Mouse (Mus musculus) small intestine, adult 2 months (tissue): ENCODE measurements around the gene Nfe2l1. TPM values are rescaled to one million over a fixed set of nuclear protein-coding genes. Genes with fewer than 3 reads are reported as not detected.

Source experiments
- H3K27ac ChIP-seq: fragments of 200-500 bp; 2 replicates; pipeline ENCODE4 v1.5.1; 2012; ENCODE audit warnings: low read depth, low read length, control low read depth, inconsistent platforms; ENCODE audit not compliant: insufficient read depth
- H3K27me3 ChIP-seq: fragments of 200-500 bp; 2 replicates; pipeline ENCODE4 v1.6.1; 2012; ENCODE audit warnings: mild to moderate bottlenecking, moderate library complexity, low read length, inconsistent platforms; ENCODE audit not compliant: control insufficient read depth, insufficient read depth
- H3K36me3 ChIP-seq: fragments of 200-500 bp; 2 replicates; pipeline ENCODE4 v1.6.1; 2012; ENCODE audit warnings: mild to moderate bottlenecking, low read length, control low read depth, inconsistent platforms; ENCODE audit not compliant: control insufficient read depth, insufficient read depth
- H3K4me1 ChIP-seq: fragments of 200-500 bp; 2 replicates; pipeline ENCODE4 v1.6.1; 2012; ENCODE audit warnings: low read length, inconsistent platforms, mixed read lengths; ENCODE audit not compliant: control insufficient read depth, insufficient read depth, insufficient read length
- H3K4me3 ChIP-seq: fragments of 200-500 bp; 2 replicates; pipeline ENCODE4 v1.5.1; 2012; ENCODE audit warnings: low read depth, mild to moderate bottlenecking, control low read depth, inconsistent platforms, low read length, moderate library complexity
- CTCF ChIP-seq: fragments of 200-500 bp; IDR thresholded peaks from 2 replicates; pipeline ENCODE4 v1.5.1; 2012; ENCODE audit warnings: low read depth, mild to moderate bottlenecking, control low read depth, inconsistent platforms, low read length, moderate library complexity, mixed read lengths; ENCODE audit not compliant: insufficient replicate concordance, insufficient read length; ENCODE audit errors: extremely low read depth
- POLR2A ChIP-seq: fragments of 200-500 bp; IDR thresholded peaks from 2 replicates; pipeline ENCODE4 v1.6.1; 2012; ENCODE audit warnings: low read depth, mild to moderate bottlenecking, control low read depth, inconsistent platforms, low read length, moderate library complexity
- WGBS: fragments of 180-500 bp; shearing (Covaris S2); methylation state at CpG from one replicate; pipeline ENCODE4 v1.1.7; 2018; 5-methylcytosine and 5-hydroxymethylcytosine counted together
- polyA plus RNA-seq: library from polyadenylated mRNA; depleted of rRNA; stranded (reverse); fragments of >200 nt; gene quantifications from 2 replicates; pipeline ENCODE4 v1.2.3, GENCODE M21; 2012; rRNA removed

Nfe2l1 gene
- polyA plus RNA-seq, 1 experiment: 87.5 TPM

DNA sequence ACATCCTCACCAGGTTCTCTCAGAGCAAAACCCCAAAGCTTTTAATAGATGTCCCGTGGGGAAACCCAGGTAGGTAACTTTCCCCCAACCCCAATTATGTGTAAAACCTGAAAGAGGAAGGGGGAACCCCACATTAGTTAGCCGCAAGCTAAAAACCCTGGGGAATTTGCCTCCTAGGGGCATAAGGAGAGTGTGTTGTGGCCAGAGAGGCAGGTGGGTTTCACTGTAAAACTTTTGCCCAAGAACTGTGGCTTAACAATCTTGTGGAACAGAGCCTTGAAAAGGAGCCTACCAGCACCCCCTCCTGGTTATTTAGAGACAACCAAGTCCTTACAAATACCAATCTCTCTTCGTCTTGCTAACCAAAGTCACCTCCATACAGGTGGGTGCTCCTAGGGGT lies 55.2 kb downstream of the Nfe2l1 start:
- TF ChIP-seq CTCF: no peak
- no peak for TF ChIP-seq POLR2A
- Histone ChIP-seq H3K4me3 (no peak overlapping the region), H3K36me3 (peaks cover 33% of the 10 kb centered on the region), H3K27ac (no peak overlapping the region), H3K27me3 (no peaks in the 10 kb centered on the region), H3K4me1 (peaks cover 4% of the 10 kb centered on the region; the same call in 1 of the 2 replicates)
- WGBS: 81% methylated on average over 3 of the region's 3 CpGs

DNA sequence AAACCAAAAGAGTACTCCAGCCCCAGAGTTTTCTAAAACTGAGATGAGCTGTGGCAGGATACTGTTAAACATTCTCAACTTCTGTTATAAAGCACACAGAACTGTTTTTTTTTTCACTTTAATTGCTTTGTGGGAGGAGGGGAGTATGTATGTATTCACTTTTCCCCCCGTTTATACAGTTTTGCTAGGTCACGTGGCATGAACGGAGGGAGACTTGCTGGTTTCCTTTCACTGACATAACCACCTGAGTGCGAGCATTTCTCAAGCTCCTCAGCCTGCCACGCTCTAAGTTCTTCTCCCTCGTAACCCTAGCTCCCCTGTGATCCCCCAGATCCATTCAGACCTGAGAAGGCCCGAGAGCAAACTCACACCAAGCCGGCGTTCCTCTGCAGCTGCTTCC lies 57.4 kb downstream of the Nfe2l1 start:
- Histone ChIP-seq H3K4me3 (no peak overlapping the region), H3K27ac (no peak overlapping the region), H3K4me1 (peaks cover 4% of the 10 kb centered on the region; the same call in 1 of the 2 replicates), H3K36me3 (peaks cover 47% of the 10 kb centered on the region), H3K27me3 (no peaks in the 10 kb centered on the region)
- 91% methylated on average over 9 of the region's 9 CpGs for WGBS
- TF ChIP-seq CTCF (no peak), POLR2A (no peak)

DNA sequence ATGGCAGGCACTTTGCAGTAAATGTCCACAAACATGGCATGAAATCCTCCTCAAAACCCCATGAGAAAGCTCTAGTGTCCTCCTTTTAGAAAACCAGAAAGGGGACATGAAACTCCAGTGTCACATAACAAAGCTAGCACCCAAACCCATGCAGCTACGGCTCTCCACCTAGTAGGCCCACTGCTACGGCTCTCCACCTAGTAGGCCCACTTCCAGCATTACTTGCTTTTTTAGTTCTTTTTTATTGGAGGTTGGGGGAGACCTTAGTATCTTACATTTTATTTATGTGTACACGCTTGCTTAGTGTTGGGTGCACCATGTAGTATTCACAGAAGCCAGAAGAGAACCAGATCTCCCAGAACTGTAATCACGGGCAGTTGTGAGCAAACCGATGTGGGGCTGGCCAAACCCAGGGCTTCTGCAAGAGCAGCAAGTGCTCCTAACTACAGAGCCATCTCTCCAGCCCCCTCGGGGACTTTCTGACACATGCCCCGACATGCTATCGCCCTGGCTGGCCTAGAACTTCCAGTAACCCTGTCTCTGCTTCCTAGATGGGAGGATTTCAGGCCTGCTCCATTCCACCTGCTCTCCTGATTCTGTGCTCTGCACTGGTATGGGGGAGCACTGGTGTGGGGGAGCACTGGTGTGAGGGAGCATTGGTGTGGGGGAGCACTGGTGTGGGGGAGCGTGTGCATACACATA lies 58.3 kb downstream of the Nfe2l1 start:
- no peak overlapping the region for H3K4me3 ChIP-seq
- no peaks in the 10 kb centered on the region for H3K27me3 ChIP-seq
- TF ChIP-seq POLR2A: no peak
- no peak for TF ChIP-seq CTCF
- 96% methylated on average over 9 of the region's 9 CpGs for WGBS
- H3K36me3 ChIP-seq: peaks cover 47% of the 10 kb centered on the region
- no peak overlapping the region for H3K27ac ChIP-seq
- peaks cover 2% of the 10 kb centered on the region; the same call in 1 of the 2 replicates for H3K4me1 ChIP-seq

DNA sequence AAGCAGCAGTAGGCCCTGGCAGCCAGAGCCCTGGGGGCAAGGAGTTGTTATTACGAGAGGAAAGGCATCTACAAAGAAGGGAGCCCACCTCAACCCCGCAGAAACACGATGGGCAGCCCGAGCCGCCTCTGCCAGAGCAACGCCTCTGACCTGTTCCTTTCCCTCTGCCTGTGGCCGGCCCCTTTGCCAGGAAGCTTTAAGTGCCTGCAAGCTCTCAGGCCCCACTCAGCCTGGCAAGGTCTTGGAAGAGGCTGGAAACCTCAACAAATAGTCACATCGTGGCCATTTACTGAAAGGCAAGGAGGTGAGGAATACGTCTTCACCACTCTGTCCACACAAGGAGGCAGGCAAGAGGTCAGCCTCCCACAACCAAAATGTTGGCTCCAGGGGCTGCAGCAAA lies 61.5 kb downstream of the Nfe2l1 start:
- no peak overlapping the region for H3K27ac ChIP-seq
- no peak overlapping the region for H3K4me3 ChIP-seq
- TF ChIP-seq CTCF: no peak
- TF ChIP-seq POLR2A: no peak
- 76% methylated on average over 9 of the region's 9 CpGs for WGBS
- H3K27me3 ChIP-seq: no peaks in the 10 kb centered on the region
- H3K36me3 ChIP-seq: peaks cover 46% of the 10 kb centered on the region
- H3K4me1 ChIP-seq: peaks cover 10% of the 10 kb centered on the region

Other genes starting within 250 kb of the Nfe2l1 start
- gene Snx11, start 52.4 kb downstream of the Nfe2l1 start, polyA plus RNA-seq: 9.8 and 13.2 TPM in 2 replicates
- 11.8 and 18.1 TPM in 2 replicates for gene Cbx1, start 40.8 kb downstream of the Nfe2l1 start, polyA plus RNA-seq
- 4.7 and 9.5 TPM in 2 replicates for gene Copz2, start 19.9 kb upstream of the Nfe2l1 start, polyA plus RNA-seq
- gene Cdk5rap3, start 86.5 kb upstream of the Nfe2l1 start, polyA plus RNA-seq: 23.2 and 33.1 TPM in 2 replicates
- 56.6 and 137 TPM in 2 replicates for gene Prr15l, start 98.1 kb upstream of the Nfe2l1 start, polyA plus RNA-seq
- 28.4 and 44.6 TPM in 2 replicates for gene Pnpo, start 114.0 kb upstream of the Nfe2l1 start, polyA plus RNA-seq
- gene Sp2, start 153.0 kb upstream of the Nfe2l1 start, polyA plus RNA-seq: 11.0 and 20.1 TPM in 2 replicates
- gene Sp6, start 183.4 kb upstream of the Nfe2l1 start, polyA plus RNA-seq: 0.13 and 0.22 TPM in 2 replicates
- 23.7 and 50.0 TPM in 2 replicates for gene Scrn2, start 200.0 kb upstream of the Nfe2l1 start, polyA plus RNA-seq
- gene Lrrc46, start 211.4 kb upstream of the Nfe2l1 start, polyA plus RNA-seq: 0.09 TPM in 2 replicates
- 32.2 and 59.3 TPM in 2 replicates for gene Mrpl10, start 211.6 kb upstream of the Nfe2l1 start, polyA plus RNA-seq
- 12.1 and 21.3 TPM in 2 replicates for gene Osbpl7, start 220.7 kb upstream of the Nfe2l1 start, polyA plus RNA-seq